Mouse (Mus musculus): ENCODE data around the gene Ptpre.

The Ptpre gene

GRCm38 (mm10) chr7:135721436-135721992, 184.2 kb downstream of the Ptpre start:
- no peaks in the 10 kb centered on the region for H3K27me3 ChIP-seq (ENCODE audit: insufficient read depth, low read length)
- no peaks in the 10 kb centered on the region for H3K36me3 ChIP-seq (ENCODE audit: insufficient read depth, low read length)
- peaks cover 11% of the 10 kb centered on the region for H3K4me1 ChIP-seq (replicated peaks; ENCODE audit: low read depth, low read length)
- peaks cover 30% of the 10 kb centered on the region for H3K9me3 ChIP-seq (ENCODE audit: low read length)
- no peak overlapping the region for H3K4me3 ChIP-seq (replicated peaks; ENCODE audit: low read length)
- TF ChIP-seq NANOG (IDR thresholded peaks at IDR 0.05; ENCODE audit: borderline replicate concordance, low read length) (no peak), CTCF (conservative IDR thresholded peaks at IDR 0.05; ENCODE audit: low read length) (no peak), POU5F1 (IDR thresholded peaks at IDR 0.05; ENCODE audit: borderline replicate concordance, low read length) (no peak)

GRCm38 (mm10) chr7:135722011-135722838, 184.9 kb downstream of the Ptpre start:
- no peak overlapping the region for H3K4me3 ChIP-seq (replicated peaks; ENCODE audit: low read length)
- TF ChIP-seq NANOG (IDR thresholded peaks at IDR 0.05; ENCODE audit: borderline replicate concordance, low read length) (no peak), CTCF (conservative IDR thresholded peaks at IDR 0.05; ENCODE audit: low read length) (no peak), POU5F1 (IDR thresholded peaks at IDR 0.05; ENCODE audit: borderline replicate concordance, low read length) (no peak)
- H3K4me1 ChIP-seq (replicated peaks; ENCODE audit: low read depth, low read length) = peaks cover 5% of the 10 kb centered on the region
- peaks cover 37% of the 10 kb centered on the region for H3K9me3 ChIP-seq (ENCODE audit: low read length)
- H3K27me3 ChIP-seq (ENCODE audit: insufficient read depth, low read length) = no peaks in the 10 kb centered on the region
- H3K36me3 ChIP-seq (ENCODE audit: insufficient read depth, low read length) = no peaks in the 10 kb centered on the region

- no peak for TF ChIP-seq POU5F1 (IDR thresholded peaks at IDR 0.05; ENCODE audit: borderline replicate concordance, low read length)
- TF ChIP-seq NANOG (IDR thresholded peaks at IDR 0.05; ENCODE audit: borderline replicate concordance, low read length) = no peak
- TF ChIP-seq CTCF (conservative IDR thresholded peaks at IDR 0.05; ENCODE audit: low read length) = no peak
- H3K4me3 ChIP-seq (replicated peaks; ENCODE audit: low read length) = no peak overlapping the region
- no peaks in the 10 kb centered on the region for H3K36me3 ChIP-seq (ENCODE audit: insufficient read depth, low read length)
- no peaks in the 10 kb centered on the region for H3K27me3 ChIP-seq (ENCODE audit: insufficient read depth, low read length)
- peaks cover 47% of the 10 kb centered on the region for H3K9me3 ChIP-seq (ENCODE audit: low read length)
- 0 out of 2 replicates have a peak, but pooled peaks cover 2% of the 10 kb centered on the region for H3K4me1 ChIP-seq (replicated peaks; ENCODE audit: low read depth, low read length)
These were observed 186.5 kb downstream of the Ptpre start for GRCm38 (mm10) chr7:135723672-135724341.

GRCm38 (mm10) chr7:135726707-135727106, 189.4 kb downstream of the Ptpre start:
- no peaks in the 10 kb centered on the region for H3K27me3 ChIP-seq (ENCODE audit: insufficient read depth, low read length)
- H3K36me3 ChIP-seq (ENCODE audit: insufficient read depth, low read length) = no peaks in the 10 kb centered on the region
- H3K4me1 ChIP-seq (replicated peaks; ENCODE audit: low read depth, low read length) = no peaks in the 10 kb centered on the region
- H3K4me3 ChIP-seq (replicated peaks; ENCODE audit: low read length) = no peak overlapping the region
- no peak for TF ChIP-seq NANOG (IDR thresholded peaks at IDR 0.05; ENCODE audit: borderline replicate concordance, low read length)
- no peak for TF ChIP-seq POU5F1 (IDR thresholded peaks at IDR 0.05; ENCODE audit: borderline replicate concordance, low read length)
- TF ChIP-seq CTCF (conservative IDR thresholded peaks at IDR 0.05; ENCODE audit: low read length) = no peak
- peaks cover 47% of the 10 kb centered on the region for H3K9me3 ChIP-seq (ENCODE audit: low read length)

- H3K9me3 ChIP-seq (ENCODE audit: low read length) = peaks cover 47% of the 10 kb centered on the region
These were observed 190.8 kb downstream of the Ptpre start for GRCm38 (mm10) chr7:135728038-135728437.

GRCm38 (mm10) chr7:135734379-135734778, 197.1 kb downstream of the Ptpre start:
- Histone ChIP-seq H3K4me3 (replicated peaks; ENCODE audit: low read length) (no peak overlapping the region), H3K4me1 (replicated peaks; ENCODE audit: low read depth, low read length) (no peaks in the 10 kb centered on the region), H3K36me3 (ENCODE audit: insufficient read depth, low read length) (no peaks in the 10 kb centered on the region), H3K9me3 (ENCODE audit: low read length) (peaks cover 57% of the 10 kb centered on the region), H3K27me3 (ENCODE audit: insufficient read depth, low read length) (no peaks in the 10 kb centered on the region)
- TF ChIP-seq NANOG (IDR thresholded peaks at IDR 0.05; ENCODE audit: borderline replicate concordance, low read length) = no peak
- TF ChIP-seq CTCF (conservative IDR thresholded peaks at IDR 0.05; ENCODE audit: low read length) = no peak
- TF ChIP-seq POU5F1 (IDR thresholded peaks at IDR 0.05; ENCODE audit: borderline replicate concordance, low read length) = no peak

More at GRCm38 (mm10) chr7:135728038-135728437, 190.8 kb downstream of the Ptpre start:
- H3K27me3 ChIP-seq (ENCODE audit: insufficient read depth, low read length) = no peaks in the 10 kb centered on the region
- TF ChIP-seq CTCF (conservative IDR thresholded peaks at IDR 0.05; ENCODE audit: low read length) (no peak), NANOG (IDR thresholded peaks at IDR 0.05; ENCODE audit: borderline replicate concordance, low read length) (no peak), POU5F1 (IDR thresholded peaks at IDR 0.05; ENCODE audit: borderline replicate concordance, low read length) (no peak)
- no peak overlapping the region for H3K4me3 ChIP-seq (replicated peaks; ENCODE audit: low read length)
- H3K4me1 ChIP-seq (replicated peaks; ENCODE audit: low read depth, low read length) = no peaks in the 10 kb centered on the region
- H3K36me3 ChIP-seq (ENCODE audit: insufficient read depth, low read length) = no peaks in the 10 kb centered on the region

GRCm38 (mm10) chr7:135734911-135735646, 197.8 kb downstream of the Ptpre start:
- Histone ChIP-seq H3K4me3 (replicated peaks; ENCODE audit: low read length) (0 out of 2 replicates have a peak overlapping the region, but pooled peaks have one; percentile 7), H3K36me3 (ENCODE audit: insufficient read depth, low read length) (no peaks in the 10 kb centered on the region), H3K27me3 (ENCODE audit: insufficient read depth, low read length) (no peaks in the 10 kb centered on the region), H3K4me1 (replicated peaks; ENCODE audit: low read depth, low read length) (no peaks in the 10 kb centered on the region), H3K9me3 (ENCODE audit: low read length) (peaks cover 64% of the 10 kb centered on the region)
- TF ChIP-seq CTCF (conservative IDR thresholded peaks at IDR 0.05; ENCODE audit: low read length) (no peak), POU5F1 (IDR thresholded peaks at IDR 0.05; ENCODE audit: borderline replicate concordance, low read length) (no peak), NANOG (IDR thresholded peaks at IDR 0.05; ENCODE audit: borderline replicate concordance, low read length) (no peak)

Measured in E14TG2a.4 (cell line).